Mouse (Mus musculus) kidney, adult 10 weeks (tissue): ENCODE measurements around the gene Cyp2c54. TPM values are rescaled to one million over a fixed set of nuclear protein-coding genes. Genes with fewer than 3 reads are reported as not detected.

Experiments
- polyA plus RNA-seq: library from polyadenylated mRNA; stranded (reverse); fragments of 350-450 nt; fragmentation: Illumina TruSeq; extraction: RNeasy Lipid Tissue Mini Kit (QIAGEN cat#74804); gene quantifications from one replicate; pipeline ENCODE4 v1.2.3, GENCODE M21; 2014; ENCODE audit warnings: low read depth, low replicate concordance

The Cyp2c54 gene
- 0.32 TPM for polyA plus RNA-seq

GRCm38 (mm10) chr19:40073701-40074100 is at the start of gene Cyp2c54:
Gene Cyp2c54 (minus strand): TSS chr19:40073827.

GRCm38 (mm10) chr19:40089421-40089820 is 15.8 kb upstream of the Cyp2c54 start, which contains the start of gene Cyp2c50:
Gene Cyp2c50 (plus strand): TSS chr19:40089688.

GRCm38 (mm10) chr19:39992140-39992539 is 81.5 kb downstream of the Cyp2c54 start, which contains the start of gene Cyp2c37:
Gene Cyp2c37 (plus strand): TSS chr19:39992424.

Other genes with a start within 250 kb of the Cyp2c54 start
- gene Cyp2c69, start 187.0 kb downstream of the Cyp2c54 start, polyA plus RNA-seq, result 3.1 TPM
- 0.49 TPM for gene Cyp2c37, start 81.4 kb downstream of the Cyp2c54 start, polyA plus RNA-seq
- 0.89 TPM for gene Cyp2c50, start 15.9 kb upstream of the Cyp2c54 start, polyA plus RNA-seq
- not detected for gene Cyp2c70, start 113.5 kb upstream of the Cyp2c54 start, polyA plus RNA-seq
- gene Pdlim1, start 198.0 kb upstream of the Cyp2c54 start, polyA plus RNA-seq, result 1.2 TPM